Mouse (Mus musculus): ENCODE measurements at regions not wholly inside any gene's neighbourhood (a gene's known extent, or its start where the extent isn't known, plus 50 kb on each side); places are given as distances from the start of the nearest gene placed in this dataset.

DNA sequence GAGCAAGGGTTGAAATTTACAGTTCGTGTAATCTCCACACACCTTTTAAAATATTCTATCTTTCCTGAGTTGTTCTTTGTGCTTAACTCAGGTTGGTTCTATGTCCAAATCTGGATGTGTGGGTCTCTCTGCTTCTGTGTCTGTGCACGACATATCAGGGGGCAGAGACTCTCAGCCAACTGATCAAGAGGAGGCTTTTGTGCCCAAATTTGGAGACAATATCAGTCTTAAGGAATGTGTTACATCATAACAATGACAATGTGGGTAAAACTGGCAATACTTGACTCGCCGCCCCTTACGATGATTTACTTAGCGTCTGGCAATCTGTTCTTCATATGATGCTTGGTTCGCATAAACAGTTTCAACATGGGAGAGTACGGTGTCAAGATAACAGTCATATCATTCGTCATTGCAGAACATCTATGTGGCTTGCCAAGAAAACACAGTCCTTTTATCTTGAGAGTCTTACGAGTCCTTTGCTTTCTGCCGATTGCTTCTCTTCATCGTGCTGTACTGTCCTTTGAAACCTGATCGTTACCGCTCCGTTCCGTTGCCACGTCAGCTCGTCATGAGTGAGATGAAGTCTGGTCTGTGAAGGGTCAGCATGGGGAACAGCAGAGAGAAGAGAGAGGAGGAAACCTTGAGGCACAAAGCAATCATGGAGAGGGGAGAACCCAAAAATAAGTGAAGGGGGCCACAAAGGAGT, 2212.9 kb upstream of the Gm7489 start:
- no peak for DNase-seq (ENCODE audit: low spot score)

DNA sequence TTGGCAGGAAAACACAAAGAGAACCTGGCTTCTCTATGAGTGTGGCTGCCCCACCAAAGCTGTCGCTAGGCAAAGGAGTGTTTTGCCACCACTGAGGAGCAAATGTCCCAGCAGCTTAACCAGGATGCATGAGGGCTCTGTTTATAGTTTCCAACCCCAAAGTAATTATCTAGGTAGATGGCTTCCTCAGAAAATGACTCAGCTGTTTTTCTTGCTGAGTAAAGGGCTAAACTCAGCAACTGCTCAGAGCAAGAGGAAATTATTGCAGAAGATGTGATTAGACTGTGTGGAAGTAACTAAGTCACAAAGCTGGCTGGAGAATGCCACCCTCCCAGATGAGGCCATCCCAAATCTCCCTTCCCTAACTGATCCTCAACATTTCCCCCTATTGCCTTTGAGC, 2211.2 kb upstream of the Gm7489 start:
- DNase-seq (ENCODE audit: low spot score): no peak

DNA sequence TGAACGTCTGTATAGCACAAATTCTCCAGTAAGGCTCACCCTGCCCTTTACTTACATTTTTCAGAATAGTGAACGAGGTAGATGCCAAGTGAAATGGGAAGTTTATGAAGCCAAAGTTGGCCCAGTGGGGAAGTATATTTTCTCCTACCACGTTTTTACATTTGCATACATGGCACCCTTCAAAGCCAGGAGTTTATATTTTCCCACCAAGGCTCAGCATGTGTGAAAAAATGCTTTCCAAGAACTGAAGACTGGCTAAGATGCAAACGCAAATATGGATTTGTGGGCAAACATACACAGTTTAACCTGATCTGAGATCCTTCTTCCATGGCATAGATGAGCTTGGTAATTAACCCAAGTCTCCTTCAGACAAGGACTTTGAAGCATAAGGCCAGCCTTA, 2209.4 kb upstream of the Gm7489 start:
- no peak for DNase-seq (ENCODE audit: low spot score)

- no peak for DNase-seq (ENCODE audit: low spot score)
Measured at GRCm38 (mm10) chr15:51676694-51677093, 2208.0 kb upstream of the Gm7489 start.

DNA sequence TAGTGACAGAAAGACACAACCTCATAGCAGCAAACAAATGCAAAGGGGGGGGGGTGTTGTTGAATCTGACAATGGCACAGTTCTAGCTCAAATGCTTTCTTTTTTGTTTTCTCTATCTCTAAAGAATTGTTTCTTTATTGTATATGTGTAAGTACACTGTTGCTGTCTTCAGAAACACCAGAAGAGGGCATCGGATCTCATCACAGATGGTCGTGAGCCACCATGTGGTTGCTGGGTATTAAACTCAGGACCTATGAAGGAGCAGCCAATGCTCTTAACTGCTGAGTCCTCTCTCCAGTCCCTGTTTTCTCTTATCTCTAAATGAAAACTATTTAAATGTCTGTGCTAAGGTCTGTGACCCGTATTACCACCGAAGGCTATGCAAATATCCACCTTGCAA, 2207.4 kb upstream of the Gm7489 start:
- no peak for DNase-seq (ENCODE audit: low spot score)

DNA sequence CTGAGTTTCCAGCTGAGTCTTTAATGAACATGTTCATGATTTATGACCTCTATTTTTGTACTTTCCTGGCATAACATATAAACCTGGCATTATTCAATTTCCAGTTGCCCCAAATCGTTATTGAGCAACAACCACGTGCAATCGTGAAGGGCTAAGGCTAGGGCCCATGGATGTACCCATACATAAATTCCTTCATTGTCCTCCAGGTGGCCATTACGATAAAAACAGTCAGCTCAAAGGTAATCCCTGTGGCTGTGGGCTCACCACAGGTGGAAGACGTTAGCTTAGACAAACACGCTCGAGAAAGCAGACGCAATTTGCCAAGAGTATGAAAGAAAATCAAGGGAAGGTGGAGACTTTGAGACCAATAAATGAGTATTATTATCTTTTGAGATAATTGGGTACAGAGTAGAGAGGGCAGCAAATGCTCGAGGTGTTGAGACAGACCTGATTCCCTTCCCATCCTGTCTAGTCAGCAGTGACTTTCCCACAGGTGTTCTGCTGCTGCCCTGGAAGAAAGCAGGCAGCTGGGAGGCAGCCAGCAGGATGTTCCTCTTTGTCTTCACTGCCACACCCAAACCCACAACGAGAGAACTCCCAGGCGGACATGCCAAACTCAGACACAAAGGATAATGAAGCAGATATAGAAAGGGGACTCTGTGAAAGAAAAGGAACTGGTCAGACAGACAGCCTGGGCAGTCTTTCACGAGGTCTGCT, 2205.4 kb upstream of the Gm7489 start:
- DNase-seq (ENCODE audit: low spot score): no peak

DNA sequence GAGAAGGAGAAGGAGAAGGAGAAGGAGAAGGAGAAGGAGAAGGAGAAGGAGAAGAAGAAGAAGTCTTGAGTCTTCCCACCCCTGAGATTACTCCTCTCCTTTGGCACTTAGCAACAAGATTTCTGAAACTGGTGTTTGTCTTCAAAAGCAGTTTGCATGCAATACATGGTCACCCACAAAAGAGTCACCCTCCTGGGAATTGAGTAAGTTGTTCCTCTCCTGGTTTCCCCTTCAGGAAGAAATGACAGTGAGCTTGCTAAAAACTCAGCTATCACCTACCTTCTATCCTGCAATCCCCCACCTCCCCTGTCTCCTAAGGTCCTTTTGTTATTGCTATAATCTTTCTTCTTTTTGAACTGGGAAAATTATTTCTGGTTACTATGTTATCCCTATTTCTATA, 2204.2 kb upstream of the Gm7489 start:
- no peak for DNase-seq (ENCODE audit: low spot score)

GRCm38 (mm10) chr15:51681191-51681590, 2203.5 kb upstream of the Gm7489 start:
- DNase-seq (ENCODE audit: low spot score): no peak

GRCm38 (mm10) chr15:51682331-51682730, 2202.4 kb upstream of the Gm7489 start:
- no peak for DNase-seq (ENCODE audit: low spot score)

GRCm38 (mm10) chr15:51687007-51687540, 2197.6 kb upstream of the Gm7489 start:
- DNase-seq (ENCODE audit: low spot score): no peak

DNA sequence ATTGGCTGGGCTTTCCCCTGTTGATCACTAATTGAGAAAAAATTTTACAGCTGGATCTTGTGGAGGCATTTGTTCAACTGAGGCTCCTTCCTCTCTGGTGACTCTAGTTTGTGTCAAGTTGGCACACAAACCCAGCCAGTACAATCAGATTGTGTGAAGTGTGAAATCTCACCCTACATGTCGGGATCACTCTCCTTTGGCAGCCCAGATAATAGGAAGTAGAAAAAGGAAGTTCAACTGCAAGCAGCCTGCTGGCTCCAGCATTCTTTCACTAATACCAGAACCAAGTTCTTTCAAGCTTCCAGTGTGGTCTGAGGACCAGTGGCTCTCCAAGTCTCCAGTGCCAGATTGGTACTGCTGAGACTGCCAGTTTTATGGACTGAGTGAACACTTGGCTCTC, 2195.2 kb upstream of the Gm7489 start:
- DNase-seq (ENCODE audit: low spot score): no peak

- DNase-seq (ENCODE audit: low spot score): no peak
Measured at GRCm38 (mm10) chr15:51692671-51693070, 2192.0 kb upstream of the Gm7489 start.

DNA sequence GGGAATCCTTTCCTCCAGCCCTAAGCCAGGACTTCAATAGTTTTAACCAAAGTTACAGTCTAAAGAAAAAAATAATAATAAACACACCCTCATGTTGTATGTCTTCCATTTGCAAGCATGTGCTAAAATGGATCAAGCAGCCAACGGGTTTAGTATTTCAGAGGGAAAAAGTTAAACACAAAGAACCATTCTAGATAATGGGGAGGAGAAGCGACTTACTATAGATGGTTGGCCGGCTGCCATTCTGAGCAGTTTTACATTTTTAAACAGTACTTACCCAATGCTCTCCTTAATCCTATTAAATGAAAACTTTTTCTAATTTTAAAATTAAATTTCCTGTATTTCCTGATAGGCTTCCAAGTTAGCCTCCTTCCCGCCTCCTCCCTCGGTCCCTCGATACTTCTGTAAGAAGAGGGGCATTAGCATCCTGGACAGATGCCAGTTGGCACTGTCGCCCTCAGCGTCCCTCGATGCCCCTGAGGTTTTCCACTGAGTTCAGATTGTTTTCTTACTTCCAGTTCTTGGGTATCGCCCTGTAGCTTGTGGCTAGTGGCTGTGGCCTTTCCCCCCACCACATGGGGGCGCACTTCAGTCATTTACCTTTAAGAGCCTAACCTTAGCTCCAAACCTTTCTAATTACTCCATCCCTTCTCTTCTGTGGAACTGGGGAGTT, 2188.2 kb upstream of the Gm7489 start:
- peak; percentile 51 for DNase-seq (ENCODE audit: low spot score)

GRCm38 (mm10) chr15:51704198-51704597, 2180.5 kb upstream of the Gm7489 start:
- DNase-seq (ENCODE audit: low spot score): no peak

- peak; percentile 8 for DNase-seq (ENCODE audit: low spot score)
Measured at GRCm38 (mm10) chr15:51709871-51710655, 2174.6 kb upstream of the Gm7489 start.

- DNase-seq (ENCODE audit: low spot score): no peak
Measured at GRCm38 (mm10) chr15:51720873-51721308, 2163.8 kb upstream of the Gm7489 start.

GRCm38 (mm10) chr15:51721363-51721762, 2163.3 kb upstream of the Gm7489 start:
- no peak for DNase-seq (ENCODE audit: low spot score)

GRCm38 (mm10) chr15:51724127-51724526, 2160.6 kb upstream of the Gm7489 start:
- no peak for DNase-seq (ENCODE audit: low spot score)

GRCm38 (mm10) chr15:51725457-51725856, 2159.2 kb upstream of the Gm7489 start:
- no peak for DNase-seq (ENCODE audit: low spot score)

GRCm38 (mm10) chr15:51730106-51730505, 2154.6 kb upstream of the Gm7489 start:
- no peak for DNase-seq (ENCODE audit: low spot score)

GRCm38 (mm10) chr15:51730805-51731412, 2153.8 kb upstream of the Gm7489 start:
- no peak for DNase-seq (ENCODE audit: low spot score)

DNA sequence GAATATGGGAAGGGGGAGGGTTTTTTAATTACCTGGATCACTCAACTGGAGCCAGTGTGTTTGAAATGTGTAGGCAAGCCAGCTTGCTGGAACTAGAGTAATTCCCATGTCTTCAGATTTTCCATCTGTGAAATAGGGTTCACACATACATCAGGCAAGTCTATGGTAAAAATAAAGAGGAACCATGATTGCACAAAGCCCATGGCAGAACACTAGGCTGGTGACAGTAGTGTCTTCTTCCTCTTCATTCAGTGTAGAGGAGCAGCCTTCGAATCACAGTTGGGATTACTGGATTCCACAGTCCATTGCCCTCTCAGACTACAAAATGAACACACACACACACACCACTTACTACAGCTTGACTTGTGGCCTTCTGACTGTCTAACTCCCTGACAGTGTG, 2150.5 kb upstream of the Gm7489 start:
- DNase-seq (ENCODE audit: low spot score): no peak
